Mouse (Mus musculus): ENCODE results near the gene Prkcq.
A peak's percentile ranks its signal among the peaks of the same experiment; 100 is the strongest.

Gene Prkcq

DNA sequence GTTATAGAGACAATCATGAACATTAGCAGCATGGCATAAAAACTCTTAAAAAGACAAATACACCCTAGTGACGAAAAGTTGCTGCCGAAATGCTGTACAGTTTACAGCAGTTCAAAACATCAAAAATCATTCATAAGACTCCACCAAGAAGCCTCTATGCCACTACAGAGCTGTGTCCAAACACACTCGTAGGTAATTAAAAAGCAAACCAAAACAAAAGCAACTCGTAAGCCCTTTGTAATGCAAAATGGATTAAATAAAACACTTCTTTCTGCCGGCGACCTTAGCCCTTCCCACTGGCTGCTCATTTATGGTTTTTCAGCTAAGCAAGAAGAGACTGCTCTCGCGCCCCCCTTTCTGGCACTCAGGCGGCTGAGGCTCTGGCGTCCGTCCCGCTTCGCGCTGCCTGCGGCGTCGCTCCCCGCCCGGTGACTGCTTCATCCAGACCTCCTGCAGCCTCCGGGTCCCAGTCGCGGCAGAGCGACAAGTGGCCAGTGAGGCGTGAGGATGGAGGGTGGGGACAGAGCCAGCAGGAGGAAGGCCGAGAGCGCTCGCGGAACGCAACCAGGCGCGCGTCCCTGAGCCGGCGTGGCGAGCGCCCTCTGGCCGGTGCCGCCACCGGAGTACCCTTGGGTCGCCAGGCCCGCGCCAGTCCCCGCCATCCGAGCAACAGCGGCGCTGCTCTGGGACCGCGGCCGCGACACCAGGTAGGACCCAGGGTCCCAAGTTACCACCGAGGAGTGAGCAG lies at the start of gene Prkcq:
Prkcq (plus strand) TSS at position 355 of the 748 bp plus-strand sequence.
- DNase-seq (ENCODE audit: low spot score), result peak; percentile 77

DNA sequence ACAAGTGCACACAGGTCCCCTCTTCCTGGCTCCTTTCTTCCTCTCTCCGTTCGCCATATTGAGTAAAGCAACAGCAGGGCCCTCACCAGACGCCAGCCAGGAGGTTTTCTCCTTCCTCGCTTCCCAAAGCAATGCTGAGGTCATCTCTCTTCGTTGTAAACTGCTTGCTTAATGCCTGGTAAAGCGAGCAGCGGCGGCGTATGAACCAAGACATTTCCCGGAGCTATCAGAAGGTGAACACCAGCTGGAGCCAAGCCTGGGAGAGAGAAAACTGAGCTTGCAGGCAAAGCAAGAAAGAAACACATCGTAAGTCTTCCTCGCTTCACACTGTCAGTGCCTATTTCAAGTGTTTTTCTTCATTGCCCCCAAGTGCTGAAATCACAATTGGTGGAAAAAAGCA lies 41.0 kb upstream of the Prkcq start:
- no peak for DNase-seq (ENCODE audit: low spot score)

GRCm38 (mm10) chr2:11135718-11136117 lies 36.2 kb upstream of the Prkcq start:
- no peak for DNase-seq (ENCODE audit: low spot score)

GRCm38 (mm10) chr2:11138076-11138475 lies 33.8 kb upstream of the Prkcq start:
- DNase-seq (ENCODE audit: low spot score), result no peak

DNA sequence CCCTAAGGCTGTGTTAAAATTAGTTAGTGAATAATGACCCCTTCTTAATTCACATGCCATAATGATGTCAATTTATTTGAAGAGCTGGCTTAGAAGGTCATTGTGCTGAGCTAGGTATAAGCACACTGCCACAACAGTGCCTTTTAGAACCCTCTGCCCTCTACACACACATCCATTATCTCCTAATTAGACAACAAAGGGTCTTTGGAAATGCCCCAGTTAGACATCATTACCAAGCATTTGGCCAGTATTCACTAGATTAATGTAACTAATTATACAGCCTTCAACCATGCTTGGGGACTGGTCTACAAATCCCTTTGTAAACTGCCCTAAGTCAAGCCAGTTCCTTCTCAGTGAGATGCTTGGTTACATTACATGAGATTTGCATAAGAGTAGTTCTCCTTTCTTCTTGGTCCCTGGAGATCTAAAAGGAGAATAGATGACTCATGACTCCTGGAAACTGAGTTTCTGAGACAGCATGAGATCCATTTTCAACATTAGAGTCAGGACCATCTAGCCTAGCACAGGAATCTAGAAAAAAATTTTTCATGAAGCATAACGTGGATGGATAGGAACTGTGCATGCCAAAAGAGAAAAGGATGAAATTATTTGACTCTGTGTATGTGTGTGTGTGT lies 32.3 kb upstream of the Prkcq start:
- no peak for DNase-seq (ENCODE audit: low spot score)

DNA sequence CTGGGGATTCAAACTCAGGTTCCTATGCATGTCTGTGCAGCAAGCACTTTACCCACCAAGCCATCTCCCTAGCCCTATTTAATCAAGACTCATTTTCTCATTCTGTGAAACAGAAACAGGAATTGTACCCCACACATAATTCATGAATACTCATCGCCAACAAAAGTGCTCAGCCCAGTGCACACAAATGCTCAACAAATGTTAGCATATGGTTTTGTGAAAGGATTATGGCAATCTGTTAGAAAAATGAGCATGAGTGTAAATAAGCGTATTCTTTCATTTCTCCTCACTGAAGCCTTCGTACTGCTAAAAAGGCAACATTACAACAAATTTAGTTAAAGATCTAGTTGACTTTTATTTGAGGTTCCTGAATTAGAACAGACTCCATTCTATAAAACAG lies 31.5 kb upstream of the Prkcq start:
- DNase-seq (ENCODE audit: low spot score), result no peak

DNA sequence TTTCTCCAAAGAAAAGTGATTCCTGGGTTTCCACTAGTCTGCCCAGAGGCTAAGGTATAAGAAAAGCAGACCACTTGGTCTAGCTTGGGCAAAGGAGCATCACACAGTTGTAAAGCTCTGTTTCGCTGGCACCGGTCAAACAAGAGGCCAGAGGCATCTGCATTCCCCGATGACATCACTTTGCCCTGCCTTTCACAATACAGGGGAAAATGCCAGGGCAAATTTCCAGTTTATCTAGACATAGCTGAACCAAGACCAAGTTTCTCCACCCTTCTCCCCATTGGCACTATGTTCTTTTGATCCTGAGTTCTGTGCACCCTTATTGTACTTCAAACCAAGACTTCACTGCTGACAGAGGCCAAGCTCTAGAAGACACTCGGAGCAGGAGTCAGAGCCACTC lies 22.8 kb upstream of the Prkcq start:
- no peak for DNase-seq (ENCODE audit: low spot score)

DNA sequence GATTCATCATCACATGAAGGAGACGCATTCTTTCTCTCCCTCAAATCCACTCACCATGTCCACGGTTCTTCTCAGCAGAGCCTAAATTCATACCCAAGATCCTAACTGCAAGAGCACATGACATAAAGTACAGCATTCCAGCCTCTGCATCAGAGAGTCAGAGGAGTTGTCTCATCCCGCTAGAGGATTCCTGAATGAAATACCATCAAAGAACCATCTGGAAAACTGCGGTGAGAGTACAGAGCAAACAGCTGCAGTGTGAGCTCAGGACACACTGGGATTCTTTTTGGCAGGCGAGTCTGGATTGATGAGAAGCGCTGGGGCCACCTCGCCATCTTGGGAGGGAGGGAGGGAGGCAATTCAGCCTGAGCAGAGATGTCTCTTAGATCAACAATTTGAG lies 20.9 kb upstream of the Prkcq start:
- DNase-seq (ENCODE audit: low spot score), result no peak

DNA sequence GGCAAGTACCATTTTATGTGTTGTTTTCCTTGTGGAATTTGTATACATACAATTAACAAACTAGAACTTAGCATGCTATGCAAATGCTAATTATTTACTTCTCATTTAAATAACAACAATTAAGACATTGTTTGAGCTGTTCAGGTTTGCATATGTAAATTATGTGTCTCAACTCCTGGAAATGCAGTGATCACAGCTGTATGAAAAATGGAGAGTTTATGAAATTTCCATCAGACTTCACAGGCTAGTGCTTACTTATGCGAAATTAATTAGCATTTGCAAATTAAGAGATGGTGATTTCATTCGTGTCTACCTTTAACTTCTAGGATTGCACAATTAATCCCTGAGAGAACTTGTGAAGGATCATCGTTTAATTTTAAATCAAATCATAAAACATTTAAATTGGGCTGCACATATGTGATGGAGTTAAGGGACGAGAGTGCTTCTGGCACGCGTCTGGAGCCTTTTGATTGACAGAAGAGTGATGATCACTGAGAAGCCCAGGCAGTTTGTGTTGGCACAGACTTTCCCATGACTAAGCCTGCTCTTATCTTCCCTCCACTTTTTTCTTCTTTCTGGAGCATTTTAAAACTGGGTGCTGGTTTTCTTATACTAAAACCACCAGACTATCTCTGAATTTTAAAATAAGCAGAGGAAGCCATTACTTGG lies 20.1 kb upstream of the Prkcq start:
- DNase-seq (ENCODE audit: low spot score), result no peak

GRCm38 (mm10) chr2:11159641-11160040 lies 12.3 kb upstream of the Prkcq start:
- DNase-seq (ENCODE audit: low spot score), result no peak

- no peak for DNase-seq (ENCODE audit: low spot score)
Measured at GRCm38 (mm10) chr2:11160696-11161095, 11.2 kb upstream of the Prkcq start.

DNA sequence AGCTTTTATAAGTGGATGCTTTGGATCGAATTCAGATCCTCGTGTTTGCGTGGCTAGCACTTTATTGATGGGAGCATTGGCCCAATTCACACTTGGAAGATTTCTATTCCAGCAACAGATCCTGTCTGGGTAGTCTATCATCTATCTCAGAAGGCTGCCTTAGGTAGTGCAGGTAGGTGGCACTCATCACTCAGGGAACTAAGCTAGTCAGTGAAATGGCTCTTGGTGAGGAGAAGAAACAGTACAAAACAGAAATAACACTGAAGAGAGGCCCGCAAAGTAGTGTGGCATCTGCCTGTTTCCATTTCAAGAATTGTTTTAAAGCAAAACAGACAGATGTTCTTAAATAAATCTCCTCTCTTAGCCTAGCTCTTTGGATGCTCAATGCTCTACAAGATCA lies 10.6 kb upstream of the Prkcq start:
- DNase-seq (ENCODE audit: low spot score), result no peak

- DNase-seq (ENCODE audit: low spot score), result no peak
Measured at GRCm38 (mm10) chr2:11162701-11163100, 9.2 kb upstream of the Prkcq start.

DNA sequence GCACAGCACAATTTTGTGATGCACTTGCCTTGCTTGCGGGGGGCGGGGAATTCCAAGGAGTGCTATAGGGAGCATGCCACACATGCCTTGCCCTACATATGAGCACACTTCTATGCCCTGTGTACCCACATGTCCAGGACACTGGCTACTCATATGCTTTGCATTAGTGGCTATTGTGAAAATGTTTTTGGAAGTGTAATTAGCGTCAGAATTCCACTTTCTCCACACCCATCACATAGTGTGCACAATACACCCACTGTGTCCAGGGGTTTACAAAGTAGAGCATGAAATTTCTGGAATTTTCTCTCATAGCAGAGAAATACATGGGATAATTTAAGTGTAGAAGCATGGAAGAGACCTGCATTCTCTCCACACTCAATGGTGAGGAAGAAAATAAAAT lies 7.7 kb upstream of the Prkcq start:
- no peak for DNase-seq (ENCODE audit: low spot score)

DNA sequence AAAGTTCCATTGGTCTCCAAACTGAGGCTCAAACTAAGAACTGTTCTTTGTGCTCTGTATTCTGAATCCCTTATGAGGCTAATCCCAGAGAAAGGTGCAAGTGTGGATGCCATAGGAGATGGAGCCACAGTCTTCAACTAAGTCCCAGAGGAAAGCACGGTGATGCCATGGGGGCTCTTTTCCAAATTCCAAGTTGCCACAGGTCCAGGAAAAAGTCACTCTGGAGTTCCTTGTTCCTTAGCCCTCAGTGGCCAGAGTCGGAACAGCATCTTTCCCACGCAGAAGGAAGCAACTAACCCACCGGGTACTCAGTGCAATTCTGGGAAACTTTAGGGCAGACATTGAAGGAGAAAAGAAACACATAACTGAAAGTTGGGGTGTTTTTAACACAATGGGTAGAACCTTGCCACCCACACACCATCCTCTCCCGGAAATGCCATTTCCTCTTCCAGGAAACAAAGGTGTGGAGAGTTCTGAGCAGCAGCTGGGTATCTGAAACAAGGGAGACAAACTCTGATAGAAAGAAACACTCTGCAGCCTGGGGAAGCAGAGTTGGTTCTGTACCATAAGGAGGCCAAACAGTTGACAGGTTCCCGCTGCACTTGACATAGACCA lies 2.1 kb upstream of the Prkcq start:
- no peak for DNase-seq (ENCODE audit: low spot score)

DNA sequence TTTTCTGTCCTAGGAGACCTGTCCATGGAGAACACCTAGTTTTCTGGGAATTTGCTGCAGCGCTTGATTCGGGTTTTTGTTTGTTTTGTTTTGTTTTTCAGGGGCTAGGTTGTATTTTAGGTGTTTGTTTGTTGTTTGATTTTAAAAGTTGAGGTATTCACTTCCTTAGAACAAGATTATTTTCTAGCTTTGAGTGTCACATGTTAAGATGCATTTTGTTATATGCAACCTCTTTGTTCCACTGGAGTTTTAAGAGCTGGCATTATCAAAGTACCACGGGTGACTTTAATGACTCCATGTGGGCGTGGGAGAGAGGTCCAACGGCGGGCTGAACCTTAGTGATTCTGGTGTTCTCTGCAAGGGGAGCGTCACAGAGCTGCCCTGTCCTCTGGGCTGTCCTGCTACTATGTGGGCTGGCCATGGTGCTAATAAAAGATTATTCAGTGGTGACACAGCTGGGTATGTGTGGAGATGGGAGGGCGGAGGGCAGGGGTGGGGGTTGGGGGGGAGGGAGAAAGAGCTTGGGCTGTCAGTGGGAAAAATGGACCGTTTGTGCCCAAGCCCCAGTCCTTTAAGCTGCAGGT lies 1.0 kb downstream of the Prkcq start:
- peak; percentile 11 for DNase-seq (ENCODE audit: low spot score)

GRCm38 (mm10) chr2:11173521-11173920 lies 1.6 kb downstream of the Prkcq start:
- DNase-seq (ENCODE audit: low spot score), result no peak

- no peak for DNase-seq (ENCODE audit: low spot score)
Measured at GRCm38 (mm10) chr2:11174101-11174500, 2.2 kb downstream of the Prkcq start.

- DNase-seq (ENCODE audit: low spot score), result no peak
Measured at GRCm38 (mm10) chr2:11177880-11178279, 6.0 kb downstream of the Prkcq start.

GRCm38 (mm10) chr2:11181510-11181909 lies 9.6 kb downstream of the Prkcq start:
- no peak for DNase-seq (ENCODE audit: low spot score)

DNA sequence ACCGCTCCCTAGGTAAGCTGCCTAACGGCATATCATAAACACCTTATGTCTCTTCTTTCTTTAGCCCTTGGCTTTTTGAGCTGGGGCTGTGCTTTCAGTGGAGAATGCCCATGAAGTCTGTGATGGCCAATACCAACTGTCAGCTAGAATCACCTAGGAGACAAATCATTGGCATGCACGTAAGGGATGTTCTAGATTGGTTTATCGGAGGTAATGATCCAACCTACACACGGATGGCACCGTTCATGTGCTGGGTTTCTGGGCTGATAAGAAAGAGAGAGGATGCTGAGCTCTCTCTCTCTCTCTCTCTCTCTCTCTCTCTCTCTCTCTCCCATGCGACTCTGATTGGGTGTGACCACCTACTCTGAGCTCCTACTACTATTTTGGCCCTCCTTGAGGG lies 10.2 kb downstream of the Prkcq start:
- DNase-seq (ENCODE audit: low spot score), result no peak

- no peak for DNase-seq (ENCODE audit: low spot score)
Measured at GRCm38 (mm10) chr2:11183991-11184390, 12.1 kb downstream of the Prkcq start.

- DNase-seq (ENCODE audit: low spot score), result no peak
Measured at GRCm38 (mm10) chr2:11186586-11186985, 14.7 kb downstream of the Prkcq start.
